Mouse (Mus musculus) bone marrow macrophage, adult 2 months (primary cell): ENCODE data around the gene Kdm2a.

Source experiments
- CTCF ChIP-seq: IDR thresholded peaks from 2 replicates; pipeline ENCODE4 v1.5.1; 2012; ENCODE audit warnings: low read depth, mild to moderate bottlenecking, low read length, moderate library complexity
- POLR2A ChIP-seq: IDR thresholded peaks from 2 replicates; pipeline ENCODE4 v1.6.1; 2012; ENCODE audit warnings: mild to moderate bottlenecking, low read depth, low read length, borderline replicate concordance

- TF ChIP-seq POLR2A (no peak), CTCF (no peak)
These were observed 51.6 kb downstream of the Kdm2a start for GRCm38 (mm10) chr19:4346479-4346878.
